Mouse (Mus musculus) mammary gland, adult 2 months (tissue): ENCODE results near the gene 0610040J01Rik. TPM values are rescaled to one million over a fixed set of nuclear protein-coding genes. Genes with fewer than 3 reads are reported as not detected.

Experiments
- polyA plus RNA-seq: library from polyadenylated mRNA; depleted of rRNA; stranded (reverse); fragments of >200 nt; gene quantifications from 2 replicates; pipeline ENCODE4 v1.2.3, GENCODE M21; 2012; ENCODE audit warnings: low replicate concordance; rRNA removed

Gene 0610040J01Rik
- 5.6 and 5.8 TPM in 2 replicates for polyA plus RNA-seq

GRCm38 (mm10) chr5:63811819-63812508 lies at the start of gene 0610040J01Rik:
TSS of gene 0610040J01Rik (plus strand) at chr5:63812363.

Other genes with a start within 250 kb of the 0610040J01Rik start
- 0.02 TPM in 1 of 2 replicates, not detected in the other for gene Nwd2, start 163.3 kb upstream of the 0610040J01Rik start, polyA plus RNA-seq
- 9.0 and 12.6 TPM in 2 replicates for gene Rell1, start 156.5 kb downstream of the 0610040J01Rik start, polyA plus RNA-seq